8 mouse cellular contexts compared by ENCODE assay signal in genomic region chr7:67372729-67373583, GRCm38 (mm10). TPM values are rescaled to one million over a fixed set of nuclear protein-coding genes. Genes with fewer than 3 reads are reported as not detected.
A peak's percentile ranks its signal among the peaks of the same experiment; 100 is the strongest.
DNase-seq lines count a peak whose midpoint lies in the region; ATAC-seq lines count a peak whose summit lies in the region.

TSS of gene Mef2a (minus strand) at chr7:67372858.

- peak; percentile 97 for DNase-seq in NIH3T3 (ENCODE audit: low read depth)
- DNase-seq in cerebellum, postnatal 10 days = peak; percentile 98 to 99
- peak; percentile 90 to 96 for DNase-seq in frontal cortex, postnatal 10 days (ENCODE audit: low spot score in 2 of 2)
- peak; percentile 96 to 99 for DNase-seq in layer of hippocampus, postnatal 14 days (ENCODE audit: low spot score in 2 of 2)
- peak; percentile 97 for DNase-seq in lung, postnatal 14 days
- DNase-seq in retina, adult 2 months (ENCODE audit: low read depth, low spot score) = peak; percentile 95
- DNase-seq in thymus, postnatal 36 days = peak; percentile 96 to 97

- peak within 1 kb of the TSS; percentile 100 for H3K27ac ChIP-seq in hindbrain, embryonic 12.5 days

- H3K4me2 ChIP-seq in hindbrain, embryonic 12.5 days (replicated peaks) = peak within 1 kb of the TSS; percentile 95

- peaks cover 11% of the 10 kb centered on the region for H3K4me1 ChIP-seq in hindbrain, embryonic 12.5 days

- H3K36me3 ChIP-seq in hindbrain, embryonic 12.5 days = no peaks in the 10 kb centered on the region

- peak within 1 kb of the TSS; percentile 92 for H3K4me3 ChIP-seq in hindbrain, embryonic 12.5 days

- WGBS in hindbrain, embryonic 12.5 days = under 1% methylated on average over 78 of the region's 89 CpGs

- H3K9me3 ChIP-seq in hindbrain, embryonic 12.5 days (replicated peaks) = no peaks in the 10 kb centered on the region

- ATAC-seq in hindbrain, embryonic 12.5 days (ENCODE audit: low FRiP score) = peak; percentile 93

- peaks cover 6% of the 10 kb centered on the region; the same call in 1 of the 2 replicates for H3K27me3 ChIP-seq in hindbrain, embryonic 12.5 days

- peak within 1 kb of the TSS; percentile 99 for H3K9ac ChIP-seq in hindbrain, embryonic 12.5 days

RNA-seq across cellular contexts. Expression of gene Mef2a, which starts in this region (rescaled TPM):
- 39.3 and 42.7 TPM in 2 replicates for polyA plus RNA-seq in hindbrain, embryonic 12.5 days (2016; fragmentation: Nextera tagmentation; extraction: Ambion mirVana)
- 100 to 1,000 TPM; 143 to 146 TPM for total RNA-seq in layer of hippocampus, postnatal 14 days (2021)

Comparison
In these comparisons a context has a peak if more than half of its experiments do, and no peak if none do; other contexts are left out.
1. Peak in every context shown above with its lines: DNase-seq, ATAC-seq, H3K4me3 ChIP-seq and H3K27ac ChIP-seq.